Mouse (Mus musculus) layer of hippocampus, adult 18-20 months (tissue): ENCODE results near the gene Ggt6. TPM values are rescaled to one million over a fixed set of nuclear protein-coding genes. Genes with fewer than 3 reads are reported as not detected.

ENCODE experiments used
- DNase-seq, 2 experiments: peaks; one replicate each; pipeline ENCODE4 v3.0.0; 2022; ENCODE audit warnings: low spot score in 2 of 2
- microRNA-seq, 2 experiments: library from miRNA; unstranded; fragments of <30 nt; microRNA quantifications; one replicate each; pipeline ENCODE4 v1.2.0; 2021
- total RNA-seq, 2 experiments: library from RNA; stranded (reverse); gene quantifications; 2 replicates each; pipeline ENCODE4 v1.2.3; 2021

The Ggt6 gene
- total RNA-seq, 2 experiments from 2014 or later, result 0.25 TPM; not detected in 1

DNA sequence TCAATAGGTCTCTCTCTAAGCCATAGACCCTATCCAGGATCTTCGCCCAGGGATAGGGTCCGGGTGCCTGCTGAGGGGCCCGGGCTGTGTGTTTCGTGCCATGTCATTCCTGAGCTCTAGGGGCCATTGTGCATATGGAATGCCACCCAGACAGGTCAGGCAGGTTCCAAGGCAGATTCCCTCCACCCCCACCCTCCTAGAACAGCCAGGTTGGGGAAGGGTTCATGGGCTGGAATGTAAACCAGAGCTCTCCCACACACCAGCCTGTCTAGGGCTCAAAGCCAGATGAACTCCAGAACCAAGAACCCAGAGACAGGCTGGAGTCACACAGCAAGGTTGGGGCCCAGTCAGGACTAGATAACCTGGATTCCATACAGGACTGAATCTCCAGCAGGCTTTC, 38.2 kb downstream of the Ggt6 start:
- no peak for DNase-seq

DNA sequence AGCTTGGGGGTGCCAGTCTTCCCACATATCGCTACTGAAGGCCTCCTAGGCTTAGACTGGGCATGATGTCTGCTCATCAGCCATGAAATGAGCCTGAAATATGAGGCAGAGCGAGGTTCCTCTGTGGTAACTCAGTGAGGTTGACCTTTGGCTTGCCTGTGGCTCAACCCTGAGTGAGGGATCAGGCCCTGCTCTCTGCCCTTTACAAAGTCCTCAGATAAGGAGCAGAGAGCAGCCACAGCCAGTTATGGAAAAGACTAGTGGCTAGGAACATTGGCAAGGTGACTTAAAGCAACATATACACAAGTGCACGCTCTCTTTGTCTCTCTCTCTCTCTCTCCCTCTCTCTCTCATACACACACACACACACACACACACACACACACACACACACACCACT, 39.6 kb downstream of the Ggt6 start:
- DNase-seq, result no peak

DNA sequence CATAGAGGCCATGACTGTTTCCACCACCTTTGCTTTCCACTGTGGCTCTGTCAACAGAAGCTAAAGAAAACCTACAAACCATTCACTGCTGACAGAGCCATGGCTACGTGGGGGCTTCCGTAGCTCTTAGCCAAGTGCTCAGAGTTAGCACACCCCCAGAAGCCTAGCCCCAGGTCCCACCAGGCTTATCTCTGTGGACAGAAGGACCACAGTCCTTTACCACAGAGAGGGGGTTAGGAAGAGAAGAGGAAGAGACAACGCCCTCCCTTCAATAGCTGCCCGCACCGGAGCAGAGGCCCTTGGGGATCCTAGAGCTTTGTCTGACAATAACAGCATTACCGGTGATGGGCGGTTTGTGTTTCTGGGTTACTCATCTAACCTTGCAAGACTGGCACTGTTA, 40.1 kb downstream of the Ggt6 start:
- no peak for DNase-seq

DNA sequence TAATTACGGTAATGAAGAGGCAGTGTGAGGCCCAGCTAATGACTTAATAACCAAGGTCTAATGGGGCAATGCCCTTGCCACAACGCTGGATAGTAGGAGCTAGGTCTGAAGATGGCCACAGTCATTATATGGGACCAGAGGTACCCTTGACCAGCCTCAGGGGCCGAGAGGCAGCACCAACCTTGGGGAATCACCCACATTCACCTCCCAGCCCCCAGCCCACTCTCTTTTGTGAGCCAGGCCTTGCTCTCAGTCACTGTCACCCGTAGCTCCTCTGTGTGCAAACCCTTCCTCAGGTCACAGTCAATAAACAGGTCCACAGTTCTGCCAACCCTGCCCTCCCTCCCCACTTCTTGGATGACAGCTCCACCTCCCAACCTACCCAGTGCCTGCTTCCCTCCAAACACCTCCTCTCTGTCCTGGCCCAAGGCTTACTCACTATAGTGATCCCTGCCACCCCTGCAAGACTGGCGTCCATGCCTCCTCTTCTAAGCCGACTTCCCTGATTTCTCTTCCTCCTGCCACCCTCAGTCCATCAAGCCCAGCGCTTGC, 40.8 kb downstream of the Ggt6 start:
- DNase-seq, result no peak

DNA sequence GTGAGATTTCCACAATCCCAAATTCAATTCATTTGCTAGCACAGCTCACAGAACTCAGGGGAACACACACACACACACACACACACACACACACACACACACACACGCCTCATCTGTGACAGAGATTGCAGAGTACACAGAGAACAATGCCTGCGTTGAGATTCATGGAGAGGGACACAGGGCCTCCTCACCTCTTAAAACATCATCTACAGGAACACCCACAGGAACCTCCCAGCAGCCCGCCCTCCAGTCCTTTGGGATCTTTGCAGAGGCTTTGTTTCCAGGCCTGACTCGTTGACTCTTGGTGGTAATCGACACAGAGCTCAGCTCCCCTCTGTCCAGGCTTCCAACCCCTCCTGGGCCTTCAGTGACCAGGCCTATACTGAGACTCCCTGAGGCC, 41.9 kb downstream of the Ggt6 start:
- no peak for DNase-seq

DNA sequence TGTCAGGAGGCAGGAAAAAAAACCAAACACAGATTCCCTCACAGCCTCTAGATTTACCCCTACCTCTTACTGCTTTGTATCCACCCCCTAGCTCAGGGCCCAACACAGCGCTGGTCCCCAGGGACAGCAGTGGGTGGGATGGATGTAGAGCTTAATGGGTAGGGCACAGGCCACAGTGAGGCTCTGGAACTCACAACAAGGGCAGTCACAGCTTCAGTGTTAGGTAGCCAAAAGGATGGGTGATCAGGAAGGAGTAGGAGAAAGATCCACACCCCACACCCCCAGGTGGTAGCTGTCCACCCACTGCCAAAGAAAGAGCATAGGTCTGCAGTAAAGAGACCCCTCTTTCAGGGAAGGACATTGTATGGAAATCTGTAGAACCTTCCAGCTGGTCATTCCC, 42.3 kb downstream of the Ggt6 start:
- no peak for DNase-seq

DNA sequence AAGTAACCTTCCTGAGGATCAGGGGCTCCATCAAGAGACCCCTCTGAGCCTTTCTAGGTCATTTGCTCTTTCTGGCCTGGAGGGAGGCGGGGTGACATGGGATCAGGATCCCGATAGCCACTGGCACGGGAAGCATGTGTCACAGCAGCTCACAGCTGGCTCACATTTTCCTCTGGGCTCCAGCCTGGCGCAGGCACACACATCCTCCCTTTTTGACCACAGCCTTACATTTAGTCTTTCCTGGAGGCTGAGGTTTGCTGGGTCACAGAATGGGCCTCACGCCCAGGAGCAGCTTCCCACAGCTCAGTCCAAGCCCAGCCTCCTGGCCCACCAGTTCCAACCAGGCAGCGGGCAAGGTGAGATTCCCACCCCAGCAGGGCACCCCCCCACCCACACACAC, 42.9 kb downstream of the Ggt6 start:
- no peak for DNase-seq

DNA sequence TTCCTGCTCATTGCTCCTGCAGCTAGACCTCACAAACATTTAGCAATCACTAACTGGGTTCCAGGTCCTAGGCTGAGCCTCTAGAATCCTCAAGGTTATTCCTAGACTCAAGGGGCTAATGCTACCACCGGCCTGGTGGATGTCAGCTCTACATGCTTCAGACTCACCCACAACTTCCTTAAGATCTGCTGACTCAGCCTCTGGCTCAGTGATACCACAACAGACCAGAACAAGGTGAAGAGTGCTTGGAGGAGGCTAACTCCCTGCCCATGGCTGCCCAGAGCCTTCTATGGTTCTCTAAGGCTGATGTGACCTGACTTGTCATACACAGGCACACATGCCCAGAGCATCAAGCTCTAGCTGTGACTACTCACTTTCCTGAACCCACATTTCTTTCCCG, 44.2 kb downstream of the Ggt6 start:
- DNase-seq, result no peak

DNA sequence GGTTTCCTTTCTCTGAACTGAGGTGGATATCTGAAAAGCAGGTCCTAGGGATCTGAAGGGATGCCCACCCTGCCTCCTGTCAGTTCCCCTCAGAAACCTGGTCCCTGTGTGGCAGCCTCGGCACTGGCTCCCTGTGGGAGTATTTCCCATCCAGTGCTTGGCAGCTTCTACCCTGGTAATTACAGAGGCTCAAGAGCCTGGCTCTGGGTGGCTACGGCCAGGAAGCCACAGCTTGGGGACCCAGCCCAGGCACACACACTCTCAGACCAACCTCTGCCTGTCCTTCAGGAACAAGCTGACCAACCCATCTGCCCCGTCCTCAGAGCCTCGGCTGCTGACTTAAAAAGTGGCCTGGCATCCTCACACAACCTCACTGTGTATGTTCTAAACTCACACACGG, 46.0 kb downstream of the Ggt6 start:
- no peak for DNase-seq

DNA sequence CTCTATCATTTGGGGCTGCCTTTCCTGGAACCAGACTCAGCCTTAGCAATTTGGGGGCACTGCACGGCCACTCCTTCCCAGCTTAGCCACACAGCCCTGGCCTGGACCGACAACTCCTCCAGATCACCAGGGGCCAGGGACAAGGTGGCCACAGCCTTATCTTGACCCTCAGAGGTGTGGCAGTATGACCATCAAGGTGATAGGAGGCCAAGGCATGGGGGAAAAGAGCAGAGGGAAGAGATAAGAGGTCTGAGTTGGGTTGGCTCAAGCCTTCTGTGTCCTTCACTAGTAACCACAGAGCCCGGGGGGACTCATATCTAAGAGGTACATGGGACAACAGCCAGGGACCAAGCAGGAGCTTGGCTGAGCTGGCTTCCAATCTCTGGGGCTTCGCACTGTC, 46.6 kb downstream of the Ggt6 start:
- no peak for DNase-seq

DNA sequence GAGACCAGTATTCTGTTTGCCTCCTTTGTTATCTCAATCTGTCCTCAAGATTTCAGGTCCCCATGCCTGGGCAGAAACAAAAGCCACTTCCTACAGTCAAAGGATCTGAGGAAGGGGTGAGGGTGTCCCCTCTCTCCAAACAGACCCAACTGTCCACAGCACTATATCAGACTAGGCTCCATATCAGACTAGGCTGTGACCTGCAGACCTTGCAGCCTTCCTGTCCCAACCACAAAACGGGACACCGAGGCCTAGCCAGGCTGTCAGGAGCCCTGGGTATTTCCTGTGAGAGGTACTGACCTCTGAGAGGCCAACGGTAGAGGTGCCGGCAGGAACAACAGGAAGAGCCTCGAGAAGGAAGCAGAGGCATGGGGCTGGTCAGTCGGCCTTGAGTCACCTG, 49.2 kb downstream of the Ggt6 start:
- no peak for DNase-seq

DNA sequence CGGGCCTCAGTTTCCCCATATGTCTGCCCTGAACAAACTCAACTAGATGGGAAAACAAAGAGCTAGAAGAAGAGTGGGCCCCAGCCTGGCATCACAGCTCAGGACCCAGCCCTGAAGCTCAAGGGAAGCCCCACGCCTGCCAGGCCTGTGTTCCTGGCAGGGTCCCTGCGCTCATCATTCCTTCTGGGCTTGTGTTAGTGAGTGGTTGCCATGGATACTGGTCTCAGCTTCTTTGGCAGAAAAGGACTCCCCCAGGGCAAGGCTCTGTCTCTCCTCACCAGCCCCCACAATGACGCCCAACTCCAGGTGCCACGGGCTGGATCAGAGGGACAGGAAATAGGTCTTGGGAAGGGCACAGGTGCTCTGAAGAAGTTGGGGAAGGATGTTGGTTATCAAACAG, 49.8 kb downstream of the Ggt6 start:
- peak; percentile 54 to 80 for DNase-seq

DNA sequence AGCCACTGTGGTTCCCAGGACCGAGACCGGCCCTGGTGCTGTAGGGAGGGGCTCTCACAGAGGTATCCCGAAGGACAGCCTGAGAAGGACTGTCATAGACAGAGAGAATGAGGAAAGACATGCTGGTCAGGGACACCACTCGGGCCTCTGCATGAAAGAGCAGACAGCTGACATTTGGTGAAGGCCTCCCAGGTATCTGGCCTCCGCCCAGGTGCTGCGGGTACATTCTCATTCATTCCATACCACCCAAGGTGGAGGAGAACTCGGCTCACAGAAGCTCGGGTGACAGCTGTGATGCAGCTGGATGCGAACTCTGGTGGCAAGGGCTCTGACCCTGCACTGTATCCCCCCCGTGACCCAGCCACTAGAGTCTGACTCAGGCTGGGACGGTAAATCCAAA, 50.6 kb downstream of the Ggt6 start:
- no peak for DNase-seq

DNA sequence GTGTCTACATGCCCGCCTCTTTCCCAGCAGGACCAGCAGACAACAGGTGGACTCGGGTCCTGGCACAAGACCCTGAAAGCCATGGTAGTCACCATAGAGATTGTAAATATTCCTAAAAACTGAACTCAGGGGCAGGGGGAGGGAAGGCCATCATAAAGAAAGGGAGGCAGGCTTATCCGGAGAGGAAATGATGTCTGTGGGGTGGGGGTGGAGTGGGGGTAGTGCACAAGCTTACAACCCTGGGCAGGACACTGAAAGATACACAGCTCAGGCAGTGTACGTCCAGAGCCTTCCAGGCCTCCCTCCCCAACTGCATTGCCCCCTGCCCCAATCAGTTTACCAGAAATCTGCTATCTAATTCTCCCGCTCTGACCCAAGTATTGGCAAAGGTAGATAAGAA, 51.8 kb downstream of the Ggt6 start:
- no peak for DNase-seq

DNA sequence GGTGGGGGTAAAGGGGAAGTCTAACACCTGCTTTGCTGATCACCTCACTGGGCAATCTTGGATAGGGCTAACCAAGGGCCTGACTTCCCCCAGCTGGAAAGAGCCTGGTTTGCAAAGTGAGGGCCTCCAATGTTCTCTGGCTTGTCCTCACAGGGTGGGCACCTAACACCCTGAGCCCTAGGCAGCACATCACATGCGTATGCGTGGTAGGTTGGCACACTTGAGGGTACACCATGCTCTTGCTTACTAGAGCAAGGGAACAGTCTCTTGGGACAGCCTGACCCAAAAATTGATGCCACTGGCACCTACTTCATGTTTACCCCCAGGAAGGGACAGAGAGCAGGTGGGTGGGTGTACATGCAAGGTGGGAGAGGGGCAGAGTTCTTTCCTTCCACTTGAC, 52.4 kb downstream of the Ggt6 start:
- DNase-seq, result no peak

Small RNA genes lying within 50 kb of the gene (microRNA-seq; reads per million reads assigned to microRNA genes)
- gene Mir6338, result 0 reads per million in 2 experiments

Other genes starting within 250 kb of the Ggt6 start
- gene Gm43951, start 228.7 kb upstream of the Ggt6 start, total RNA-seq, result 10 to 100 TPM; 10.4 to 11.6 TPM
- 10 to 100 TPM; 19.8 to 26.3 TPM for gene 4933427D14Rik, start 228.1 kb upstream of the Ggt6 start, total RNA-seq
- 10 to 100 TPM; 29.9 to 33.0 TPM for gene Txndc17, start 228.0 kb upstream of the Ggt6 start, total RNA-seq
- 10 to 100 TPM; 14.2 to 17.4 TPM for gene Med31, start 219.9 kb upstream of the Ggt6 start, total RNA-seq
- 1 to 10 TPM; 8.6 to 9.0 TPM for gene Slc13a5, start 168.3 kb upstream of the Ggt6 start, total RNA-seq
- gene Xaf1, start 133.9 kb upstream of the Ggt6 start, total RNA-seq, result 1 to 10 TPM; 4.2 to 4.6 TPM
- gene Fbxo39, start 121.1 kb upstream of the Ggt6 start, total RNA-seq, result not detected
- 1 to 10 TPM; 1.5 to 3.3 TPM for gene Tekt1, start 73.1 kb upstream of the Ggt6 start, total RNA-seq
- gene Smtnl2, start 23.8 kb upstream of the Ggt6 start, total RNA-seq, result 1 to 10 TPM; 1.3 to 2.9 TPM
- 10 to 100 TPM; 54.6 to 56.8 TPM for gene Mybbp1a, start 5.8 kb downstream of the Ggt6 start, total RNA-seq
- 100 to 1,000 TPM in 1 of 2 experiments, 10 to 100 TPM in 1; 95.6 to 103 TPM for gene Spns2, start 54.4 kb downstream of the Ggt6 start, total RNA-seq
- under 1 TPM; 0.25 to 0.27 TPM for gene Spns3, start 115.0 kb downstream of the Ggt6 start, total RNA-seq
- 10 to 100 TPM; 40.8 to 42.9 TPM for gene Ube2g1, start 171.8 kb downstream of the Ggt6 start, total RNA-seq